Mouse (Mus musculus) sigmoid colon, adult 10 weeks (tissue): ENCODE results near the gene Coq10a. TPM values are rescaled to one million over a fixed set of nuclear protein-coding genes. Genes with fewer than 3 reads are reported as not detected.

Experiments used
- polyA plus RNA-seq: library from polyadenylated mRNA; stranded (reverse); fragments of 350-450 nt; fragmentation: Illumina TruSeq; extraction: RNeasy Lipid Tissue Mini Kit (QIAGEN cat#74804); gene quantifications from one replicate; pipeline ENCODE4 v1.2.3, GENCODE M21; 2014; ENCODE audit warnings: low read depth, low replicate concordance

Coq10a gene
- 14.8 TPM for polyA plus RNA-seq

GRCm38 (mm10) chr10:128368402-128369217 lies at the start of gene Coq10a:
Gene Coq10a, minus strand, starts transcription at chr10:128368997.

GRCm38 (mm10) chr10:128411211-128412054 lies 42.6 kb upstream of the Coq10a start, which contains the start of the genes Nabp2 and Rnf41:
Gene Nabp2, minus strand, starts transcription at chr10:128411492.
Gene Rnf41, plus strand, starts transcription at chr10:128411657.

GRCm38 (mm10) chr10:128401056-128401455 lies 32.3 kb upstream of the Coq10a start, which contains the start of gene Slc39a5:
Gene Slc39a5, minus strand, starts transcription at chr10:128401229.

GRCm38 (mm10) chr10:128376455-128377211 lies 7.8 kb upstream of the Coq10a start, which contains the start of gene Ankrd52:
Gene Ankrd52, plus strand, starts transcription at chr10:128377115.

GRCm38 (mm10) chr10:128337306-128338181 lies 31.3 kb downstream of the Coq10a start, which contains the start of gene Cs:
Gene Cs, plus strand, starts transcription at chr10:128337734.

GRCm38 (mm10) chr10:128322141-128323108 lies 46.4 kb downstream of the Coq10a start, which contains the start of gene Cnpy2:
Gene Cnpy2, plus strand, starts transcription at chr10:128322459.

Other genes with a start within 250 kb of the Coq10a start
- gene Rbms2, start 188.7 kb downstream of the Coq10a start, polyA plus RNA-seq = 12.4 TPM
- not detected for gene Gls2, start 174.5 kb downstream of the Coq10a start, polyA plus RNA-seq
- gene Spryd4, start 157.2 kb downstream of the Coq10a start, polyA plus RNA-seq = 10.5 TPM
- gene Mip, start 143.2 kb downstream of the Coq10a start, polyA plus RNA-seq = not detected
- gene Timeless, start 136.9 kb downstream of the Coq10a start, polyA plus RNA-seq = 2.0 TPM
- gene Apon, start 114.9 kb downstream of the Coq10a start, polyA plus RNA-seq = not detected
- gene Apof, start 100.3 kb downstream of the Coq10a start, polyA plus RNA-seq = not detected
- gene Stat2, start 98.4 kb downstream of the Coq10a start, polyA plus RNA-seq = 13.9 TPM
- 0.76 TPM for gene Il23a, start 70.2 kb downstream of the Coq10a start, polyA plus RNA-seq
- 14.1 TPM for gene Pan2, start 65.7 kb downstream of the Coq10a start, polyA plus RNA-seq
- 43.5 TPM for gene Cnpy2, start 46.5 kb downstream of the Coq10a start, polyA plus RNA-seq
- 251 TPM for gene Cs, start 31.3 kb downstream of the Coq10a start, polyA plus RNA-seq
- gene Ankrd52, start 8.1 kb upstream of the Coq10a start, polyA plus RNA-seq = 13.2 TPM
- gene Slc39a5, start 32.2 kb upstream of the Coq10a start, polyA plus RNA-seq = 1.5 TPM
- gene Nabp2, start 42.5 kb upstream of the Coq10a start, polyA plus RNA-seq = 19.9 TPM
- 8.2 TPM for gene Rnf41, start 42.7 kb upstream of the Coq10a start, polyA plus RNA-seq
- 52.5 TPM for gene Smarcc2, start 90.3 kb upstream of the Coq10a start, polyA plus RNA-seq
- 157 TPM for gene Myl6, start 125.1 kb upstream of the Coq10a start, polyA plus RNA-seq
- gene Myl6b, start 129.7 kb upstream of the Coq10a start, polyA plus RNA-seq = not detected
- 6.7 TPM for gene Esyt1, start 156.9 kb upstream of the Coq10a start, polyA plus RNA-seq
- gene Zc3h10, start 178.8 kb upstream of the Coq10a start, polyA plus RNA-seq = 1.0 TPM
- gene Rpl41, start 180.3 kb upstream of the Coq10a start, polyA plus RNA-seq = 31.9 TPM
- 83.2 TPM for gene Pa2g4, start 197.0 kb upstream of the Coq10a start, polyA plus RNA-seq
- 177 TPM for gene Erbb3, start 220.7 kb upstream of the Coq10a start, polyA plus RNA-seq